Mouse (Mus musculus): Measurements from ENCODE around the gene Dlk2.

Dlk2 gene

DNA sequence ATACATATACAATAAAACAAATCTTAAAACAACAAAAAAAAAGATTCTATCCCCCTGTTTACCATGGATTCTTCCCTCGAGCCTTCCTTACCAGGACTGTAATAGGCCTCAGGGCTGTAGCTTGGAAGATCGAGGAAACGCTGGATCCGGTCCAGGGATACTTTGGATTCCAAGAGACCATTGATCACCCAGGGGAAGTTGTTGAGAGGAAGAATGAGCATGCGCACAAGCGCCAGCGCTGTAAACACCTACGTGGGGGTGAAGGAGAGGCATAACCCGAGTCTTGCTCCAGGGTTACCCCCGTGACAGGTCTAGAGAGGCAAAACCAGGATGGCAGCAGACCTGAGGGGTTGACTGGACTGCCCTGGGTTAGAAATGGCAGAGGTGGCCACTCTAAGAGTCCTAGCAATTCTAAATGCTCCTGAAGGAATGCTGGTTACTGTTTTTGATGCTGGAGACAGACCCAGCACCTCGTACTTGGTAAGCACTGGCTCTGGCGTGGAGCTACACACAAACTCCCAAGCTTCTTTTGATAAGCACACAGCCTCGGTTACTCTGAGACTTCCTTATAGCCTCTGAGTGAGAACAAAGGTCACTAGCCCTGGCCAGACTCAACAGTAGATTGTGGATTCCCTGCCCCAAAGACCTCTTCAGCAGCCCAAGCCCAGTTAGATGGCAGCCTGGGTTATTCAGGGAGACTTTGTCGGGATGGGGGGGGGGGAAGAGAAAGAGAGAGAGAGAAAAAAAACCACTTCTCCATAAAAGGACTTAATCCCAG, 25.0 kb downstream of the Dlk2 start:
- no peak for DNase-seq (ENCODE audit: low read depth)

DNA sequence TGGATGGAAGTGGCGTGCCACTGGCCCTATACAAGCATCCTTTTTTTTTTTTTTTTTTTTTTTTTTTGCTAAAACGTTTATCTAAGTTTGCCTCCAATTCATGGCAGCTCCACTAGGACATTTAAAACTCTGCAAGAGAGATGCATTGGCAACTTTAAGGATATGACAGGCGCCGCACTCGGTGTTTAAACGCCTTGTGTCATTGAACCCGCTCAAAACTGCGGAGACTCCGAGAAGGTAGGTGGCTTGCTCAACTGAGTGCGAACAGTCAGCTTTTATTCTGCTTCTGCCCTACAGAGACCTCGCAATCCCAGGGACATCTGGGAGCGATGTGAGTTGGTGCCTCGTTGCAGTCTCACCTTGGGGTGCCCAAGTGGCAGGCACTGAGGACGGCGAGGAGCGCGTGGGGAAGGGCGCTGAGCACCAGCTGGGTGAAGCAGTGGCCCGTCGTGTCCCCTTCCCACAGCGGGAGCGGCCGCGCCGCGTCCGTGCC, 30.2 kb downstream of the Dlk2 start:
- DNase-seq (ENCODE audit: low read depth), result no peak

DNA sequence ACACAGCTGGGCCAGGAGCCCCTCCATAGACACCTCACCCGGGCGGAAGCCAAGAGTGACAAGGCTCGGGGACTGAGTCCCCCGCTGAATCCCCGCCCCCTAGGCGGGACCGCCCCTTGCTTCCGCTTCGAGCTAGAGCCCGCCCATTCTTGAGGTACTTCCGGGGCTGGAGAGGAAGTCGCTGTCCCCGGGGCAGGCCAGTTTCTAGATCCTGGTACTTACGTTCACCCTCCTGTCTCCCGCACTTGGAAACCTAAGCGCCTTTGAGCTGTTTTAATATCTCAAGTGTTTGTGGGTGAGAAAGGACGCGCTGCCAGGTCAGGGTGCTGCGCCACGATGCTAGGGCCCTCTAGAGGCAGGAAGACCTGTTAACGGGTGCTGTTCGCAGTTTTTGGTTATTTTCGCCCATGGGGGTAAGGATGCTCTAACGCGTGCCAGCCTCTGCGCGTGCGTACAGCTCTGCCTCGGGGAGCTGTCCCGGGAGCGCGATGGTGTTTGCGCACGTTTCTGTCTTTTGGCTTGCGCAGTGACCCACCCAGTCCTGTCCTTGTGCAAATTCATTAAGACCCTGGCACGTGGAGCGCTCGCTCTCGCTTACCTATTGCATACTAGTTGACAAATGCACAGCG, 30.8 kb downstream of the Dlk2 start, which contains the start of gene Abcc10:
TSS of gene Abcc10 (minus strand) at position 447 of the 629 bp plus-strand sequence.
- peak; percentile 97 for DNase-seq (ENCODE audit: low read depth)

DNA sequence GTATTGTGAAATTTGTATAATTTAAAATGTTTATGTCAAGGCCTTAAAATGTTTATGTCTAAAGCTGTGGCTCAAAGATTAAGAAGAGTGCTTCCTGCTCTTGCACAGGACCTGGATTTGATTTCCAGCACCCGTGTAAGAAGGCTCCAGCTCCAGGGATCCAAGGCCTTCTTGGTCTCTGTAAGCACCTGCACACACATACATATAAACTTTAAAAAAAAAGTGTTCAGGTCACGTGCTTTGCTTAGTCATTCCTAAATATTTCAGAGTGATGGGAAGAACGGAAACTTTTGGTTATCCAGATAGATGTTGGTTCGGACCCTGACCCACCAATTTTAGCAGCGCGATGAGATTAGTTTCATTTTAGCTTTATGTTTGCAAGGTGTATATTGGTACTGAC, 31.5 kb downstream of the Dlk2 start:
- no peak for DNase-seq (ENCODE audit: low read depth)

DNA sequence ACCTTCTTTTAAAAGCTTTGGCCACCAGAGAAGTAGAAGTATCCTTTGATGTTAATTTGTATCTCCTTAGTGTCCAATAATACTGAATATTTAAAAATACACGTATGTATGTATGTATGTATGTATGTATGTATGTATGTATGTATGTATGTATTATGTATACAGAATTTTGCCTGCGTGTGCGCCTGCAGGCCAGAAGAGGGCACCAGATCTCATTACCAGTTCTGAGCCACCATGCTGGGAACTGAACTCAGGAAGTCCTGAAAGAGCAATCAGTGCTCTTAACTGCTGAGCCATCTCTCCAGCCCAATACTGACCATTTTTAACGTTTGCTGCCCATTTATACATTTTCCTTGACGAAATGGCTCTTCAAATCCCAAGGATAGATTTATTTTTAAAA, 39.3 kb downstream of the Dlk2 start:
- DNase-seq (ENCODE audit: low read depth), result no peak

DNA sequence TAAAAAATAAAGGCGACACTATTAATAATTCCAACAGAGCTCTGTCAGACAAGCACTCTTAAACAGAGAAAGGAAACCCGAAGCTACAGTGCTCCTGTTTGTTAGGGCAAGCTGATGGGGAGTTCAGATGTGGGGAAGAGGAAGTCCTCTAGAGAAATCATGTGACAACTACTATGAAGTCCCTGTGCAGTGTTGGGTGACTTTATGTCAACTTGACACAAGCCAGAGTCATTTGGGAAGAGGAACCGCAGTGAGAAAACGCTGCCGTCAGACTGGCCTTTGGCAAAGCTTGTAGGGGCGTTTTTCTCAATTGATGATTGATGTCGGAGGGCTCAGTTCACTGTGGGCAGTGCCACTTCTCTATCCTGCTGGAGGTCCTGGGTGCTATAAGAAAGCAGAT, 44.0 kb downstream of the Dlk2 start:
- no peak for DNase-seq (ENCODE audit: low read depth)

DNA sequence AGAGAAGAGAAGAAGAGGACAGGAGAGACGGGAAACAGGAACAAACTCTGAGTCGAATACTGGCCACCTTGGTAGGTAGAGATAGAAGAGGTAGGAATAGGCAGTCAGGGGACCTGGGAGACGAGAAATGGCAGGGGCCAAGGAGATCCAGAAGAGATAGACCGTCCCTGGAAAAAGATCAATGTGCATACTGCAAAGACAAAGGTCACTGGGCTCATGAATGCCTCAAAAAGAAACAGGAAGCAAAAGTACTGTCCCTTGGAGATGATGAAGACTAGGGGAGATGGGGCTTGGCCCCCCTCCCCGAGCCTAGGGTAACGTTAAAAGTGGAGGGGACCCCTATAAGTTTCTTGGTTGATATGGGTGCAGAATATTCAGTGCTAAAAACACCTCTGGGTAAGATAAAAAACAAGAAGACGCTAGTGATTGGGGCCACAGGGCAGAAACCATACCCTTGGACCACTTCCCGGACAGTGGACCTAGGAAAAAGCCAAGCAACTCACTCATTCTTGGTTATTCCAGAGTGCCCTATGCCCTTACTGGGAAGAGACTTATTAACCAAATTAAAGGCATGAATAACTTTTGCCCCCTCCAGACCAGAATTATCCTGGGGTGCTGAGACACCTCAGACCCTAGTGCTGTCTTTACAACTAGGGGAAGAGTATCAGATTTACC, 53.9 kb downstream of the Dlk2 start:
- no peak for DNase-seq (ENCODE audit: low read depth)
